Mouse (Mus musculus) ES-Bruce4 (cell line): ENCODE measurements around the gene Fgf7.

Source experiments
- CTCF ChIP-seq: IDR thresholded peaks from one replicate; pipeline ENCODE4 v1.8.1; 2011; ENCODE audit warnings: low read depth, low read length
- EP300 ChIP-seq: IDR thresholded peaks from 2 replicates; pipeline ENCODE4 v1.6.1; 2011; ENCODE audit warnings: low read depth, low read length; ENCODE audit not compliant: insufficient read depth
- POLR2A ChIP-seq: IDR thresholded peaks from one replicate; pipeline ENCODE4 v1.8.1; 2011; ENCODE audit warnings: low read length; ENCODE audit not compliant: insufficient read depth

DNA sequence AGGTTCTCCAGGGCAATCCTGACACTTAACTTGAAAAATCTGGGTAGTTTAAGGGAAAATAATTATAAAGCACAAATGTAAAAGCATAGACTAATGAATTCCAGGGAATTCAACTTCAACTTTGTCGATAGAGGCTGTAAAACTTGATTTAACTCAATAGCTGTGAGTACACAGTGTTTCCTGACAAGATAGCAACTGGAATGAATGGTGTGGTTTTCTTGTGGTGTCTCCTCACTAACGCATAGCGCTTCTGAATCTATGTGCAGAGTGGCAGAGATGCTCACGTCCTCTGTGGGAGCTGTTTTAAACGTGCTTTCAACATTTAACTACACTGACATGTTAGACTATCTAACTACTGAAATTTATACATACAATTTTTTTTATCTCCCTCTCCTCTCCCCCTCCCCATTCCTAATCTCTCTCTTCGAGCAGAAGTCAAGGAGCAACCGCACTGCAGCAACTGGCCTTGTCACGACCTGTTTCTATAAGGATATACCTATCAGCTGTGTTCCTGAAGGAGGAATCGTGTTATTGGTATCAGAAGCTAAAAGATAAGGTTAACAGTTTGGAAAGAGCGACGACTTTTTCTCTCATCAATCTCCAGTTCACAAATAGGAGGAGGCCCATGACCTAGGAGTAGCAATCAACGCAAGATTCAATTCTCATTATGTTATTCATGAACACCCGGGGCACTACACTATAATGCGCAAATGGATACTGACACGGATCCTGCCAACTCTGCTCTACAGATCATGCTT is 734 bp downstream of the Fgf7 start:
- no peak for TF ChIP-seq POLR2A
- TF ChIP-seq EP300: no peak
- no peak for TF ChIP-seq CTCF
